Mouse (Mus musculus) liver, embryonic 11.5 days (tissue): ENCODE measurements at regions not wholly inside any gene's neighbourhood (a gene's known extent, or its start where the extent isn't known, plus 50 kb on each side); places are given as distances from the start of the nearest gene placed in this dataset.
A peak's percentile ranks its signal among the peaks of the same experiment; 100 is the strongest.

Experiments used
- ATAC-seq: fragments of 200-750 bp; cut with Nextera tagmentation; replicated peaks from 2 replicates; pipeline ENCODE4 v1.8.0; 2017; ENCODE audit warnings: moderate number of reproducible peaks, mild to moderate bottlenecking, moderate TSS enrichment, moderate library complexity; ENCODE audit not compliant: low FRiP score
- DNase-seq: peaks from one replicate; pipeline ENCODE4 v3.0.0-alpha.2; 2017; ENCODE audit warnings: low spot score
- H3K27ac ChIP-seq: fragments of 300-500 bp; sonication (generic); 2 replicates; pipeline ENCODE4 v1.5.1; 2014; ENCODE audit warnings: mild to moderate bottlenecking, low read depth, low read length, control low read depth
- H3K27me3 ChIP-seq: fragments of 300-500 bp; sonication (generic); replicated peaks from 2 replicates; pipeline ENCODE4 v1.6.1; 2014; ENCODE audit warnings: low read length, mixed read lengths; ENCODE audit not compliant: control insufficient read depth, insufficient read depth
- H3K36me3 ChIP-seq: fragments of 300-500 bp; sonication (generic); 2 replicates; pipeline ENCODE4 v1.6.1; 2014; ENCODE audit warnings: mild to moderate bottlenecking, low read length, moderate library complexity, mixed read lengths; ENCODE audit not compliant: control insufficient read depth, insufficient read depth
- H3K4me1 ChIP-seq: fragments of 300-500 bp; sonication (generic); replicated peaks from 2 replicates; pipeline ENCODE4 v1.6.1; 2014; ENCODE audit warnings: low read length, mixed read lengths; ENCODE audit not compliant: control insufficient read depth, insufficient read depth
- H3K4me2 ChIP-seq: fragments of 300-500 bp; sonication (generic); 2 replicates; pipeline ENCODE4 v1.6.1; 2014; ENCODE audit warnings: mild to moderate bottlenecking, control low read depth, moderate library complexity
- H3K4me3 ChIP-seq: fragments of 300-500 bp; sonication (generic); 2 replicates; pipeline ENCODE4 v1.5.1; 2014; ENCODE audit warnings: low read depth, low read length, control low read depth
- H3K9ac ChIP-seq: fragments of 300-500 bp; sonication (generic); 2 replicates; pipeline ENCODE4 v1.6.1; 2014; ENCODE audit warnings: low read depth, low read length, control low read depth
- H3K9me3 ChIP-seq: fragments of 300-500 bp; sonication (generic); 2 replicates; pipeline ENCODE4 v1.6.1; 2016; ENCODE audit warnings: low read length, inconsistent platforms, mixed read lengths; ENCODE audit not compliant: control insufficient read depth
- WGBS: fragments of 180-500 bp; shearing (Covaris S2); extraction: QIAGEN DNeasy Blood & Tissue Kit; methylation state at CpG from one replicate; pipeline ENCODE4 v1.1.7; 2014; 5-methylcytosine and 5-hydroxymethylcytosine counted together

DNA sequence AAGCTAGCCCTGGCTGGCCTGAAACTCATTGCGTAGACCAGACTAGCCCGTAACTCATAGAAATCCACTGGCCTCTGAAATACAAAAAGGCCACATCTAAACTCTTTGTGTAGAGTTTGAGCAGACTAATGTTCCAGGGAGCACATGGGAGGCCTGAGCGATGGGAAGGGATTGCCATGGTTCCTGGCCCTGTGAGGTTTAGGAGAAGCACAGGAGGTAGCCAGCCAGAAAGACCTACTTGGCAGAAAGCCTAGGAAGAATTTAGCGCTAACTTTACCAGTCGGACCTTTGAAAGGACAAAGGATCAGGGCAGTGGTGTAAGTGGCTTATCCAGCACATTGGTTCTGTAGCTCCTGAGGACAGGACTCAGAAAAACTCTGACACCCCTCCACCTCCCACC, 407.6 kb downstream of the Bcor start:
- H3K36me3 ChIP-seq = no peaks in the 10 kb centered on the region
- no peaks in the 10 kb centered on the region; the same call in 1 of the 2 replicates for H3K27me3 ChIP-seq
- WGBS = 55% methylated on average over 5 of the region's 5 CpGs
- H3K4me3 ChIP-seq = no peak overlapping the region
- 0 out of 2 replicates have a peak overlapping the region, but pooled peaks have one; percentile 34 for H3K9ac ChIP-seq
- H3K4me2 ChIP-seq = peak overlapping the region; percentile 8
- DNase-seq = no peak
- no peaks in the 10 kb centered on the region for H3K9me3 ChIP-seq
- H3K4me1 ChIP-seq = peaks cover 4% of the 10 kb centered on the region; the same call in 1 of the 2 replicates
- ATAC-seq = no peak
- H3K27ac ChIP-seq = no peak overlapping the region

DNA sequence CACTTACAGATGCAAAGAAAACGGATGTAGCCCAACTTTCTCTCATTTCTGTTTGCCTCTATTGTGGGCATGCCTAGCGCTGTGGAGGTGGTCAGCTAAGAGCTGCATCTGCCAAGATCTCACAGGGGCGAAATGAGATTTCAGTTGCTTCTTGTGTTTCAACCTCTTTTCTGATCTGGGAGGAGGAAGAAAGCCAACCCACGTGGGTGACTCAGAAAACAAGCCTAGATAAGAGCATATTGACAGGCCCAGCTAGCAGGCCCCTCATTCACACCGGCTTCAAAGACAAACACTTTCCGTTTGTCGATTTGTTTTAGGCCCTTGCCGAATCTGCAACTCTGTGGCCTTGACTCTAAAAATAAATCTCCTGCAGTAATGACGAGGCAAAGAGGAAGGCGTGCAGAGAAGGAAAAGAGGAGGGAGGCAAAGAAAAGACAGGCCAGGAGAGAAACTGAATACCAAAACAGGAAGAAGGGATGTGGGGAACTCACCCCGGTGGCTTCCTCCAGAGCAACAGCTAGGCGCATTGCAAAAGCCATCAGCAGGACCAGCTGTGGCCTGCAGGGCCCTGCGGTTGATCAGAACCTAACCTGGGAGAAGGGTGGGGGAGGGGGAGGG, 407.1 kb downstream of the Bcor start:
- peak overlapping the region; percentile 8 for H3K4me2 ChIP-seq
- no peaks in the 10 kb centered on the region; the same call in 1 of the 2 replicates for H3K27me3 ChIP-seq
- no peak overlapping the region for H3K4me3 ChIP-seq
- no peaks in the 10 kb centered on the region for H3K9me3 ChIP-seq
- no peak overlapping the region for H3K9ac ChIP-seq
- ATAC-seq (0 out of 2 replicates have a peak, but pooled peaks have one; percentile 41), DNase-seq (peak; percentile 35)
- no peaks in the 10 kb centered on the region for H3K36me3 ChIP-seq
- WGBS = 7% methylated on average over 13 of the region's 13 CpGs
- no peak overlapping the region; the same call in 1 of the 2 replicates for H3K27ac ChIP-seq
- H3K4me1 ChIP-seq = peaks cover 4% of the 10 kb centered on the region; the same call in 1 of the 2 replicates

DNA sequence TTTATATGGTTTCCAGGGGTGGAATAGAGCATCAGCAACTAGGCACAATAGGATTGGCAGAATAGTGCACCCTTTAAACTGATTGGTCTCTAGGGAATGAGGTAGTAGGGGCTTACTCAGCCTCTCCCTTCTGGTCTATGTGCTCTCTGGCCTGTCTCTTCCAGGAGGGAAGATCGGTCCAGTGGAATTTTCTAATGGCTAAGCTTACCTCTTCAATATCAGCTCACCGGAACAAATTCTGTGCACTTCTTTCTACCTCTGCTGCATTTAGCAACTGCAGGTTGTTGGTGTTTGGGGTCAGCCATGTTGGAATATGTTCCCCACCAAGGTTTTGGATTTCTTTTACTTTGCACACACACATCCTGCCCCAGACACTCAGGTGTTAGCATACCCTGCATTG, 405.1 kb downstream of the Bcor start:
- Histone ChIP-seq H3K9ac (no peak overlapping the region), H3K27me3 (no peaks in the 10 kb centered on the region), H3K4me3 (no peak overlapping the region), H3K36me3 (no peaks in the 10 kb centered on the region), H3K27ac (no peak overlapping the region), H3K4me1 (peaks cover 4% of the 10 kb centered on the region; the same call in 1 of the 2 replicates), H3K4me2 (no peak overlapping the region), H3K9me3 (no peaks in the 10 kb centered on the region)
- 84% methylated on average over 2 of the region's 2 CpGs for WGBS
- ATAC-seq (no peak), DNase-seq (no peak)

DNA sequence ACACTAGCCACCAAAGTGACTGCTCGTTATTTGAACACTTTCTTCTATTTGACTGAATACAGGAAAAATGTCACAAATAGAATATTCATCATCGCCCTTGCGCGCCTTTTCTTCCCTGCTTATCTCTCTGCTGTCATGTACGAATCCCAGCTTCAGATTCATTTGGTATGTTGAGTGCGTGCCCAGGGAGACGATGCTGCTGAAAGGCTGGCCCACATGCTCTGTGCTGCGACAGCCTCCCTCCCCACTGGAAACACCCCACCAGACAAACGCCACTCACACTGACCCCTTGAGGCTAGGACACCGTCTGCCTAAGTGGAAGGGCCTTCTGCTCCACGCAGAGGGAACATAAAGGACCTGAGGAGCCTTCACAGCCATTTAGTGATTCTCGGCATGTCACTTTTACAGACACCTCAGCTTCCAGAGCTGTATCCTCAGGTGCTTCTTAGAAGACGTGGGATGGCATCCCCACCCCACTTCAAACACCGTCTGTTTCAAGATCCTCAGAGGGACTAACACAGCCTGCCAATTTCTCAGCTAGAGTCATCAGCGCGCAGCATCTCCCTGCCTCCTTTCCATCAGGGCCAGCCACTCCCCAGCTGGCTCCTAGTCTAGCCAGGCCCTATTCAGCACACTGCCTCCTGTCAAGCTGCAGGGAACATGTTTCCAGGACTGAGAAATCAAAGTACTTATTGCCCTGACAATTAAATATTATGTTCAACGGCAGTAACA, 396.6 kb downstream of the Bcor start:
- Histone ChIP-seq H3K27me3 (0 out of 2 replicates have a peak, but pooled peaks cover 3% of the 10 kb centered on the region), H3K4me1 (no peaks in the 10 kb centered on the region), H3K4me3 (no peak overlapping the region), H3K9me3 (no peaks in the 10 kb centered on the region), H3K9ac (no peak overlapping the region), H3K27ac (no peak overlapping the region), H3K36me3 (no peaks in the 10 kb centered on the region), H3K4me2 (no peak overlapping the region)
- 70% methylated on average over 17 of the region's 17 CpGs for WGBS
- no peak for DNase-seq
- no peak for ATAC-seq

DNA sequence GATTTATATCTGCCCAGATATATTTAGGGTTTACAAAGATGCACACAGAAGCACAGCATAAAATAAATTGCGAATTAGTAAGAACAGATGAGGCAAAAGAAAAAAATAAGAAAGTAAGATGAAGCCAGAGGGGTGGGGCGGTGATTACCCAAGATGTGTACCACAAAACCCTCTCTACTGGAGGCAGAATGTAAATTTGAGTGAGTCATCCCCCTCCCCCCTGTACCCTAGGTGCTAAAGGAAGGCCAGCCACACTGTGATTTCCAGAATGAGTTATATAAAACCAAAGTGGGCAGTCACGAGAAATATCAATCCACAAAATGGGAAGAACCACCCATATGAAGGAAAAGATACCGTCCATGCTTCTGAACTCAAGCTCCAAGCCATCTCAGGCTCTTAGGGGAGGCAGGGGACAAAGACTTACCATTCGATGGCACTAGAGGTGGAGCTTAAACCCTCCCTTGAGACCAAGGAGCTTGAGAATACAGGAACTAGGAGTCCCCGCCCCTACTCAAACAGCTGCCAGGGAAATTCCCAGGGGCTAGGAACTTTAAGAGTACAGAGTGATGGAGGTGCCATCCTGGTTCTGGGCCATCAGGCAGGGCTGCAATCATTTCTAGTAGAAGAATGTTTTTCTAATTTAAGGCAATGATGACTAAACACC, 383.8 kb downstream of the Bcor start:
- WGBS = 63% methylated on average over 6 of the region's 6 CpGs
- Histone ChIP-seq H3K36me3 (no peaks in the 10 kb centered on the region), H3K9me3 (no peaks in the 10 kb centered on the region), H3K27me3 (no peaks in the 10 kb centered on the region; the same call in none of the 2 replicates), H3K4me2 (no peak overlapping the region), H3K4me3 (no peak overlapping the region), H3K27ac (no peak overlapping the region), H3K9ac (no peak overlapping the region), H3K4me1 (no peaks in the 10 kb centered on the region)
- no peak for ATAC-seq
- no peak for DNase-seq

DNA sequence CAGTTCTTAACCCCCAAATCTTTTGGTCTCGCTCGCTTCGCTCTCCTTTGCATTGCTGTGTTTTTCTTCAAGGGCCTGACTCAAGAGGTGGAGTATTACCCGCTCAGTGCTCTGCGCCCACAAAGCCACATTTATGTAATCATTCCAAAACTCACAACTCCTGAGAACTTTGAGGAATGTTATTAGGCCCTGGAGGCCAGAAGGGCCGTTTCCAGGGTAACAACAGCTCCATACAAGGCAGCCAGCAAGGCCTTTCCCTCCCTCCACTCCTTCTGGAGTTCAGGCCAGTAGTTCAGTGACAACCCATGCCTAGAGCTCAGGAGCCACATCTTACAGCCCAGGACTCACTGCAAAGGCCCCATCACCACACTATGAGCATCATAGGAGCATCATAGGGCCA, 365.1 kb downstream of the Bcor start:
- DNase-seq (no peak), ATAC-seq (no peak)
- no peak overlapping the region for H3K4me3 ChIP-seq
- no peak overlapping the region for H3K27ac ChIP-seq
- H3K4me2 ChIP-seq = no peak overlapping the region
- H3K36me3 ChIP-seq = no peaks in the 10 kb centered on the region
- no peaks in the 10 kb centered on the region for H3K9me3 ChIP-seq
- H3K9ac ChIP-seq = no peak overlapping the region
- peaks cover 7% of the 10 kb centered on the region for H3K27me3 ChIP-seq
- H3K4me1 ChIP-seq = no peaks in the 10 kb centered on the region
- WGBS = 81% methylated on average over 6 of the region's 6 CpGs

DNA sequence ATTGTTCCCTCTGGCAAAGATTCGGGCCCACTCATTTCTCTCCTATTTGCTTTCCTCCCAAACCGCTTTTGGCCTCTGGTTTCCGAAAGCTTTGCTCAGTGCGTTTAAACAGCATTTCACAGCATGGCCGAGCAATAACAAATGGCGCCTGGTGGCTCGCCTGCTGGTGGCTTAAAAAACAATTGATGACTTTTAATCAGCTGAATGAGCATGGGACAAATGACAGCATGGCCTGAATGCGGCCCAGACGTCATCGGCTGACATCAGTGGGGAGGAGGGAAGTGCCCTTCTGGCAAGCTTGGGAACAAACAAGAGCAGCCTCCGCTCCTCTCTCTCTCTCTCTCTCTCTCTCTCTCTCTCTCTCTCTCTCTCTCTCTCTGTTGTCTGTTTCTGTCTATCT, 362.3 kb downstream of the Bcor start:
- Histone ChIP-seq H3K4me1 (peaks cover 4% of the 10 kb centered on the region), H3K9ac (no peak overlapping the region), H3K36me3 (no peaks in the 10 kb centered on the region), H3K9me3 (no peaks in the 10 kb centered on the region), H3K27me3 (peaks cover 13% of the 10 kb centered on the region), H3K27ac (no peak overlapping the region), H3K4me2 (no peak overlapping the region), H3K4me3 (no peak overlapping the region)
- DNase-seq (no peak), ATAC-seq (no peak)
- 42% methylated on average over 11 of the region's 11 CpGs for WGBS

DNA sequence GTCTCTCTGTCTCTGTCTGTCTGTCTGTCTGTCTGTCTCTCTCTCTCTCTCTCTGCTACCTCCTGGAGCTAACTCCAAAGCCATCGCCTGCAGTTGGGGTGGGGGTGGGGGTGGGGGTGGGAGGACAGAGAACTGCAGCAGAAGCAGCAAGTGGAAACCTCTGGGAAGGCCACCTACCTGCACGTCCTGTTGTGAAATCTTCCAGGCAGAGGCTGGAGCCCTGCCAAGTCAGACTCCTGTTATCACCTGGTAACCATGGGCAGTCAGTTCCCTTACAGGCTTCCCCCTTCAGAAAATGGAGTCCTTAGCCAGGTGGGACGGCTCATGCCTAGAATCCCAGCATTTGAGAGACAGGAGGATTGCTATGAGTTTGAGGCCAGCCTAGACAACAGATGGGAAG, 361.8 kb downstream of the Bcor start:
- no peak for DNase-seq
- Histone ChIP-seq H3K4me1 (peaks cover 9% of the 10 kb centered on the region), H3K27ac (no peak overlapping the region), H3K4me2 (no peak overlapping the region), H3K4me3 (no peak overlapping the region), H3K27me3 (peaks cover 13% of the 10 kb centered on the region), H3K36me3 (no peaks in the 10 kb centered on the region), H3K9ac (no peak overlapping the region), H3K9me3 (no peaks in the 10 kb centered on the region)
- no peak for ATAC-seq
- WGBS = 29% methylated on average over 3 of the region's 3 CpGs
